Comparison of ENCODE assay signal across 8 mouse cellular contexts in genomic region chr13:100125258-100125643, GRCm38 (mm10). TPM values are rescaled to one million over a fixed set of nuclear protein-coding genes. Genes with fewer than 3 reads are reported as not detected.
DNase-seq lines count a peak whose midpoint lies in the region; ATAC-seq and TF ChIP-seq lines count a peak whose summit lies in the region.

No protein-coding gene starts in this region.

- peaks cover 32% of the 10 kb centered on the region for H3K36me3 ChIP-seq in megakaryocyte, embryonic 14.5 days (replicated peaks; ENCODE audit: low read length)
- peaks cover 31% of the 10 kb centered on the region for H3K36me3 ChIP-seq in embryonic facial prominence, embryonic 15.5 days
- peaks cover 34% of the 10 kb centered on the region for H3K36me3 ChIP-seq in limb, embryonic 12.5 days
- H3K36me3 ChIP-seq in small intestine, adult 2 months (ENCODE audit: control insufficient read depth, insufficient read depth, low read length): peaks cover 22% of the 10 kb centered on the region

- no peak for ATAC-seq in megakaryocyte, adult 5-6 weeks (ENCODE audit: poor library complexity, severe bottlenecking)
- no peak for ATAC-seq in embryonic facial prominence, embryonic 15.5 days (ENCODE audit: insufficient number of reproducible peaks, low FRiP score, low TSS enrichment, low read depth)
- no peak; the same call in 1 of the 2 replicates for ATAC-seq in limb, embryonic 12.5 days (ENCODE audit: insufficient number of reproducible peaks, insufficient read depth, low FRiP score, low TSS enrichment, low read depth)

- H3K4me1 ChIP-seq in megakaryocyte, embryonic 14.5 days: peaks cover 19% of the 10 kb centered on the region
- peaks cover 15% of the 10 kb centered on the region for H3K4me1 ChIP-seq in embryonic facial prominence, embryonic 15.5 days
- H3K4me1 ChIP-seq in limb, embryonic 12.5 days (replicated peaks): peaks cover 7% of the 10 kb centered on the region
- H3K4me1 ChIP-seq in small intestine, adult 2 months (ENCODE audit: control insufficient read depth, insufficient read depth, insufficient read length, low read length): peaks cover 4% of the 10 kb centered on the region; the same call in 1 of the 2 replicates

- no peaks in the 10 kb centered on the region for H3K9me3 ChIP-seq in megakaryocyte, embryonic 14.5 days
- H3K9me3 ChIP-seq in embryonic facial prominence, embryonic 15.5 days (replicated peaks): no peaks in the 10 kb centered on the region
- H3K9me3 ChIP-seq in limb, embryonic 12.5 days: no peaks in the 10 kb centered on the region

- H3K4me3 ChIP-seq in megakaryocyte, embryonic 14.5 days (replicated peaks): peak overlapping the region; percentile 100
- peak overlapping the region; percentile 100 for H3K4me3 ChIP-seq in embryonic facial prominence, embryonic 15.5 days (replicated peaks)
- H3K4me3 ChIP-seq in limb, embryonic 12.5 days (replicated peaks): peak overlapping the region; percentile 94
- H3K4me3 ChIP-seq in small intestine, adult 2 months (ENCODE audit: low read depth, low read length): peak overlapping the region; percentile 95

- no peaks in the 10 kb centered on the region for H3K27me3 ChIP-seq in megakaryocyte, embryonic 14.5 days (replicated peaks)
- no peaks in the 10 kb centered on the region for H3K27me3 ChIP-seq in embryonic facial prominence, embryonic 15.5 days
- H3K27me3 ChIP-seq in limb, embryonic 12.5 days: no peaks in the 10 kb centered on the region
- H3K27me3 ChIP-seq in small intestine, adult 2 months (ENCODE audit: control insufficient read depth, insufficient read depth, low read length): no peaks in the 10 kb centered on the region

- H3K27ac ChIP-seq in embryonic facial prominence, embryonic 15.5 days (replicated peaks): no peak overlapping the region
- H3K27ac ChIP-seq in limb, embryonic 12.5 days: no peak overlapping the region
- no peak overlapping the region for H3K27ac ChIP-seq in small intestine, adult 2 months (ENCODE audit: insufficient read depth, low read depth, low read length)

- peak overlapping the region; percentile 80 for H3K4me2 ChIP-seq in embryonic facial prominence, embryonic 15.5 days (replicated peaks)
- peak overlapping the region; percentile 78 for H3K4me2 ChIP-seq in limb, embryonic 12.5 days

- no peak for TF ChIP-seq POLR2A in small intestine, adult 2 months (IDR thresholded peaks at IDR 0.05; ENCODE audit: low read depth, low read length)

- 2% methylated on average over 10 of the region's 10 CpGs for WGBS in embryonic facial prominence, embryonic 15.5 days
- 4% methylated on average over 10 of the region's 10 CpGs for WGBS in limb, embryonic 12.5 days
- under 1% methylated on average over 10 of the region's 10 CpGs for WGBS in small intestine, adult 2 months

- intact Hi-C loops in left cerebral cortex, postnatal 36 days (cut with DNase I): loop anchor here (2.0 to 5.0 kb wide), 2 partner anchors 14 to 522 kb away; no protein-coding TSS in a partner anchor

- no peak for TF ChIP-seq CTCF in small intestine, adult 2 months (IDR thresholded peaks at IDR 0.05; ENCODE audit: extremely low read depth, insufficient read length, insufficient replicate concordance, low read depth, low read length)

- DNase-seq in adipocyte (ENCODE audit: low spot score): no peak
- no peak for DNase-seq in left cerebral cortex, postnatal 36 days (ENCODE audit: low spot score in 2 of 2)
- DNase-seq in right cerebral cortex, postnatal 10 days (ENCODE audit: low spot score in 2 of 2): no peak

- peak overlapping the region; percentile 95 for H3K9ac ChIP-seq in embryonic facial prominence, embryonic 15.5 days
- peak overlapping the region; percentile 81 for H3K9ac ChIP-seq in limb, embryonic 12.5 days (replicated peaks)

RNA-seq across cellular contexts. Expression of gene Smn1, which starts 0.6 kb away (rescaled TPM):
- polyA plus RNA-seq in megakaryocyte, embryonic 14.5 days (2012; ENCODE audit: insufficient read depth, low replicate concordance): 69.1 and 101 TPM in 2 replicates
- total RNA-seq in megakaryocyte, adult 5-6 weeks (2015): 54.1 and 59.9 TPM in 2 replicates
- 31.2 and 44.4 TPM in 2 replicates for total RNA-seq in megakaryocyte, adult 5-6 weeks (2017)
- polyA plus RNA-seq in embryonic facial prominence, embryonic 15.5 days (2015; fragmentation: Nextera tagmentation; extraction: Ambion mirVana): 42.1 and 54.7 TPM in 2 replicates
- polyA plus RNA-seq in limb, embryonic 12.5 days (2016; fragmentation: Nextera tagmentation; extraction: Ambion mirVana): 55.0 and 59.5 TPM in 2 replicates
- polyA plus RNA-seq in small intestine, adult 2 months (2012; rRNA removed): 3.1 and 8.2 TPM in 2 replicates
- 10 to 100 TPM; 36.8 to 41.3 TPM for total RNA-seq in left cerebral cortex, postnatal 36 days (2021)

RNA-seq across cellular contexts. Expression of gene Serf1, which starts 17.4 kb away (rescaled TPM):
- polyA plus RNA-seq in megakaryocyte, embryonic 14.5 days (2012; ENCODE audit: insufficient read depth, low replicate concordance): 20.9 TPM in 1 of 2 replicates, not detected in the other
- 4.1 and 7.5 TPM in 2 replicates for total RNA-seq in megakaryocyte, adult 5-6 weeks (2015)
- 4.2 and 4.9 TPM in 2 replicates for total RNA-seq in megakaryocyte, adult 5-6 weeks (2017)
- 141 and 153 TPM in 2 replicates for polyA plus RNA-seq in embryonic facial prominence, embryonic 15.5 days (2015; fragmentation: Nextera tagmentation; extraction: Ambion mirVana)
- 267 and 269 TPM in 2 replicates for polyA plus RNA-seq in limb, embryonic 12.5 days (2016; fragmentation: Nextera tagmentation; extraction: Ambion mirVana)
- 1.1 and 3.9 TPM in 2 replicates for polyA plus RNA-seq in small intestine, adult 2 months (2012; rRNA removed)
- 10 to 100 TPM; 18.6 to 20.8 TPM for total RNA-seq in left cerebral cortex, postnatal 36 days (2021)

RNA-seq across cellular contexts. Expression of gene Bdp1, which starts 21.4 kb away (rescaled TPM):
- polyA plus RNA-seq in megakaryocyte, embryonic 14.5 days (2012; ENCODE audit: insufficient read depth, low replicate concordance): 0.67 and 1.8 TPM in 2 replicates
- total RNA-seq in megakaryocyte, adult 5-6 weeks (2015): 30.6 and 34.8 TPM in 2 replicates
- total RNA-seq in megakaryocyte, adult 5-6 weeks (2017): 46.1 and 51.8 TPM in 2 replicates
- 29.7 and 34.1 TPM in 2 replicates for polyA plus RNA-seq in embryonic facial prominence, embryonic 15.5 days (2015; fragmentation: Nextera tagmentation; extraction: Ambion mirVana)
- polyA plus RNA-seq in limb, embryonic 12.5 days (2016; fragmentation: Nextera tagmentation; extraction: Ambion mirVana): 31.1 and 40.2 TPM in 2 replicates
- polyA plus RNA-seq in small intestine, adult 2 months (2012; rRNA removed): 0.50 and 1.0 TPM in 2 replicates
- total RNA-seq in left cerebral cortex, postnatal 36 days (2021): 10 to 100 TPM; 29.2 to 51.6 TPM

Comparison
In these comparisons a context has a peak if more than half of its experiments do, and no peak if none do; other contexts are left out.
1. RNA of gene Bdp1, which starts 21.4 kb away (polyA plus RNA-seq): 31.1 to 40.2 TPM in limb, embryonic 12.5 days and 29.7 to 34.1 TPM in embryonic facial prominence, embryonic 15.5 days; 0.67 to 1.8 TPM in megakaryocyte, embryonic 14.5 days and 0.50 to 1.0 TPM in small intestine, adult 2 months; every median in the first group is over 10 times any median in the second.
2. Peak in every context shown above with its lines, with median percentiles within 50 percentile points of each other: H3K4me3 ChIP-seq.